Mouse (Mus musculus) liver, adult 10 weeks (tissue): Measurements from ENCODE around the gene Gm2832. TPM values are rescaled to one million over a fixed set of nuclear protein-coding genes. Genes with fewer than 3 reads are reported as not detected.

Experiments
- polyA plus RNA-seq: library from polyadenylated mRNA; stranded (reverse); fragments of 350-450 nt; fragmentation: Illumina TruSeq; extraction: RNeasy Lipid Tissue Mini Kit (QIAGEN cat#74804); gene quantifications from one replicate; pipeline ENCODE4 v1.2.3, GENCODE M21; 2014; ENCODE audit warnings: low read depth, low replicate concordance

Gm2832 gene
- not detected for polyA plus RNA-seq

DNA sequence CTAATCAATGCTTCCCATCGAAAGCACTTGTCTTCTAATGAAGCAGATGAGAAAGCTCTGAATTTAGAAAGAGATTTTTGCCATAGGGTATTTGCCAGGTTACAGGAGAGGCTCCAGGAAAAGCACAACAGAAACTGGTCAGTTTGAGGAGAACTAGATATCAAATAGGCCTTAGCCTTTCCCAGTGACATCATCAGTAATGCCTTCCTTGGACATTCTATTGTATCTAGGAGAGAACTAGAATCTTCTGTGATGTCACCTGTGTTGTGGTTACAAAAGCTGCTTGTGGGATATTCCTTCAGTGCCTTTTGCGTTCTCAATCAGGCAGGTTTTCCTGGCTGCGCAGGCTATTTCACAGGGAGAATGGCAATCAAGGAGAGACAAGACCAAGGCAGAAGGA is at the start of gene Gm2832:
Gene Gm2832, plus strand, starts transcription at position 301 of the 400 bp plus-strand sequence.

Other genes starting within 250 kb of the Gm2832 start
- gene Dydc2, start 209.6 kb upstream of the Gm2832 start, polyA plus RNA-seq, result not detected
- gene Dydc1, start 205.9 kb upstream of the Gm2832 start, polyA plus RNA-seq, result not detected
- gene Mat1a, start 173.8 kb upstream of the Gm2832 start, polyA plus RNA-seq, result 2,624 TPM
- 0.74 TPM for gene Sftpa1, start 147.0 kb upstream of the Gm2832 start, polyA plus RNA-seq
- gene Mbl1, start 127.3 kb upstream of the Gm2832 start, polyA plus RNA-seq, result 161 TPM
- 0.32 TPM for gene Sftpd, start 93.7 kb upstream of the Gm2832 start, polyA plus RNA-seq
- gene Gm5798, start 69.8 kb downstream of the Gm2832 start, polyA plus RNA-seq, result not detected
- gene Gm7945, start 107.6 kb downstream of the Gm2832 start, polyA plus RNA-seq, result not detected
- not detected for gene Gm6482, start 129.5 kb downstream of the Gm2832 start, polyA plus RNA-seq
- gene Gm7954, start 174.7 kb downstream of the Gm2832 start, polyA plus RNA-seq, result not detected
- gene Gm3486, start 210.7 kb downstream of the Gm2832 start, polyA plus RNA-seq, result not detected